Mouse (Mus musculus): ENCODE measurements around the gene Cpe.

The Cpe gene

DNA sequence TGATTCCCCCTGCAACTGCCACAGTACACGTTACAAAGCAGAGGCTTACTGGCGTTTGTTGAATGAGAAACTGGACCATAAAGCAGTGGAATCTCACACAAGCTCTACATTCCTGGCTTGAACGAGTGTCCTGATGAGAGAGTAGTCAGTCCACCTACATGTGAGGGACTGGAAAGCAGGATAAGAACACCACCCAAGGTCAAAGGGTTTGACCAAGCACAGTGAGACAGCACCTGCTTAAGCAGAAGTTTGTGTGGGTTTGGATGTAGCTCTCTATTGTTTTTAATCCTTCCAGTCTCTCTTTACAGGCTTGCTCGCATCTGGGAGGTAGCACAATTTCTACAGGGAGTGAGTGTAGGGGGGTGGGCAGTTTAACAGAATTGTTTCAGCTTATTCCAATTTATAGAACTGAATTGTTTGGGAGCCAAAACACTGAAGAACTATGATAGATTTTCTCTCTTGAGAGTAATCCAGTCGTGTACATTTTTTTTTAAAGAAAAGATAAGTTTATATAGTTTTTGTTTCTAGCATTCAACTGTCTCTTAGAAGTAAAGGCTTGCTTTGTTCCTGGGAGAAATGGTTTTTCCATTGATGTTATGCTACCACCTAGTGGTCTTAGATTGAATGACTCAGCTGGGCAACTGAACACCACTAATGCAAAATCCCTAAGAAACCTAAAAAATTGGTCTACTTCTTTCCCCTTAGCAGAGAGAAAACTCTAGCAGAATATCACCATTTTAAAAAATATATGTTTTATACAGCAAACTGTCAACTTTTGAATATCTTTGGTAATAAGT, 144.6 kb downstream of the Cpe start:
- peak; percentile 29 for DNase-seq (ENCODE audit: low spot score)

DNA sequence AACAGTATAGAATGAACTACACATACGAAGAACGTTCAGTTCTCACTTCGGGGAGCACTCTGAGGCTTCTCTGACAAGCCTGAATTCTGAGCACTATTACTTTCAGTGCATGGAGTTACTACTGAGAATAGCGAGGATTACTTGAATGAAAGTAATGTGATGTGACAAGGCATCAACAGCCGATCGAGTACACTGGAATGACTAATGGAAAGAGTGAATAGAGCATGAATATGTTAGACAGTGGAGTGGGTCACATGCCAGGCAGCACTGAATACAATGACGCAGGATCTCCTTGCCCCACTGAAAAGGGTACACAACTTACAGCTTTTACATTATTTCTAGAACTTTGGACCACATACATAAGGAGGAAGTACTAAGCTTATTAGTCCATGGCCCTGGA, 149.4 kb downstream of the Cpe start:
- DNase-seq (ENCODE audit: low spot score): no peak
